Mouse (Mus musculus): ENCODE measurements around the gene U90926. TPM values are rescaled to one million over a fixed set of nuclear protein-coding genes. Genes with fewer than 3 reads are reported as not detected.

Gene U90926
- total RNA-seq (2015; ENCODE audit: low replicate concordance) (not detected in 2 replicates), total RNA-seq (2017; ENCODE audit: low replicate concordance) (not detected in 2 replicates)

- no peak for ATAC-seq (replicated peaks; ENCODE audit: low FRiP score, poor library complexity, severe bottlenecking)
Measured at GRCm38 (mm10) chr5:92215308-92215707, at the start of gene U90926. Gene U90926, minus strand, starts transcription at chr5:92215408.

DNA sequence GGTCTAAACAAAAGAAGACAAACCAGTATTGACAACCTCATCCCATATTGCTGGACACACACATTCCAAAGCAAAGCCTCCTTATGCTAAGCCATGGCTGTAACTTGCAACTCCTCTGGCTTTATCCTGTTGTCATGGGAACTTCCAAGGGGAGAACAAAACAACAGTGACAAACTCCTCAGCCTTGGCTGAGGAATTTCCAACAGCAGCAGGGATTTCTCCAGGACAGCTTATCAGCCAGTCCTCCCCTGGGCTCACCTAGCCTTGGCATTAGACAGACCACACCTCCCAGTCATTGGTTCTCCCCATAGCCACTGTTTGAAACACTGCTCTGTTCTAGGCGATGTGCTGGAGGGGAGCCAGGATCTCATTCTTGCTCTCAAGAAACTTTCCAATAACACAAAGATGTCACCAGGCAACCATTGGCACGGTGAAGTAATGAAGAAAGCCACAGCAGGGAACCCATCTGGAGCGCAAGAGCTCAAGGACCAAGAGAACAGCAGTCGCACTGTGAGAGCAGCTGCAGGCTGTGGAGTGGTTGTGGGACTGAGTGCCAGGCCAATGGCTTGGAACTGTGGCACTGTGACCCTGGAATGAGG, 48.7 kb upstream of the U90926 start:
- ATAC-seq (replicated peaks; ENCODE audit: low FRiP score, poor library complexity, severe bottlenecking): no peak

DNA sequence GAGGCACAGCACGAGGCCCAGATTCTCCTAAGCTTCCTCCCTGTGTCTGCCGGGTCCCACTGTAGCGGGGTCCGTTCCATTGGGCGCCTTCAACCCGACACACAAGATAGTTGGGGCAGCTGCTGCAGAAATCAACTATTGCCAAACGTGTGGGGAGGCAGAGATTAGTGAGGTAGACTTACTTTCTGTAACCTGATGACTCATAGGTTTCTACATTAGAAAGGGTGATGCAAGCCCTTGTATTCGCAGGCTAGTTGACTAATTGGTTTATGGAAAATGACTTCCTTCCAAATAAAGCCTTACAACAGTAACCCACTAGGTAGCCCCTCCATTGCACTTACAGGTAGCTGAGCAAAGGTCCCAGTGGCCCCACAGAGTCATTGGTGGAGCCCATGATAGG, 47.4 kb upstream of the U90926 start:
- ATAC-seq (replicated peaks; ENCODE audit: low FRiP score, poor library complexity, severe bottlenecking): no peak

DNA sequence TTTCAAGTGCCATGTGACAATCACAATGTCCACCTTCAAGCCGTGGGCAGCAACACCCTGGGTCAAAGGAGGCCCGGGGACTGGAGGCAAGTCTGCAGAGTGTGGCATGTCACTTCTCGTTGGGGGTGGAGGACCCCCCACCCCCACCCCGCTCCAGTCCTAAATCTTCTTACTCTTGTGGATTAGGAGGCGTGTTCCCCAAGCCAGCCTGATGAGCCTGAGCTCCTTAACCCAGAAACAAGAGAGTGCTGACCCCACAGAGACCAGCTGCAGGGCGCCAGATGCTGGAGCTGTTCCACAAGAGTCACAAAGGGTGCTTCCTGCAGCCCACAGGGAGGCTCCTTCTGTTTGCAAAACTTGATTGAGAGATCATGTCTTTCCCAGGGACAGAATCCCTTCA, 41.0 kb upstream of the U90926 start, which contains the start of gene Ppef2:
Gene Ppef2 (minus strand): TSS at position 61 of the 400 bp plus-strand sequence.
- no peak for ATAC-seq (replicated peaks; ENCODE audit: low FRiP score, poor library complexity, severe bottlenecking)

GRCm38 (mm10) chr5:92254476-92254875, 39.3 kb upstream of the U90926 start:
- no peak for ATAC-seq (replicated peaks; ENCODE audit: low FRiP score, poor library complexity, severe bottlenecking)

DNA sequence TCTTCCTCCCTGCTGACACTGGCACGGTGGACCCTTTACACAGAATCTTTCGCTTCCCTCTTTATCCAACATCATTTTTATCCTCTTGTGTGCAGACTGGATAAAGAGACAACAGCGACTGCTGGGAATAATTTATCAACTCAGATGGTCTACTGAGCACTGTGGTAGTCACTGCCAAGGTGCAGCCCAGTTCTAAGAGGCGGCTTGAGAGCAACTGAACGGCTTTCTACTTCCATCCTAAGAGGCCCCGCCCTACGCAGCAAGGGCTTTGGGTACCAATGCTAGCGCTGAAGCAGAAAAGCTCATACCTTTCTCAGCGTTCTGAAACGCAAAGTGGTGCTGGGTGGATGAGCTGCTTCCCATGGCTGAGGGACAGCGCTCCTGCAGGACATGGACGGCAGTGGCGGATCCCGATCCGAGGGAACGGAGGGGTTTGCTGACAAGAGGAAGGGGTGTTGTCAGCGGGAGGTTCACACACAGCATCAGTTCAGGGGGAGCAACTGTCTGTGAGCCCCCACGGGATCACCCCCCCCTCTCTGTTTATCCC, 37.7 kb upstream of the U90926 start:
- no peak for ATAC-seq (replicated peaks; ENCODE audit: low FRiP score, poor library complexity, severe bottlenecking)

DNA sequence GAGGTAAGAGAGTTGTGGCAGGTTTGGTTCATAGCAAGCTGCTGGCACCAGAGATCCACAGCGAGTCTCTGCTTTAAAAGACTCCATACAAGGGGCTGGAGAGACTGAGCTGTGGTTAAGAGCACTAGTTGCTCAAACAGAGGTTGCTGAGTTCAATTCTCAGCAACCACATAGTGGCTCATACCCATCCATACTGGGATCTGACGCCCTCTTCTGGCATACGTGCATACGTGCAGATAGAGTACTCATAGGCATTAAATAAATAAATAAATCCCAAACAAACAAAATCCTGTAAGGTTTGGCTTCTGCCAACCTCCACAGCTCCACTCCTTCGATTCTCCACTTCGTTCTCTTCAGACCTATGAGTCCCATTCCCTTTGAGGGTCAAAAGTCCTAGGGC, 36.8 kb upstream of the U90926 start:
- ATAC-seq (replicated peaks; ENCODE audit: low FRiP score, poor library complexity, severe bottlenecking): no peak

DNA sequence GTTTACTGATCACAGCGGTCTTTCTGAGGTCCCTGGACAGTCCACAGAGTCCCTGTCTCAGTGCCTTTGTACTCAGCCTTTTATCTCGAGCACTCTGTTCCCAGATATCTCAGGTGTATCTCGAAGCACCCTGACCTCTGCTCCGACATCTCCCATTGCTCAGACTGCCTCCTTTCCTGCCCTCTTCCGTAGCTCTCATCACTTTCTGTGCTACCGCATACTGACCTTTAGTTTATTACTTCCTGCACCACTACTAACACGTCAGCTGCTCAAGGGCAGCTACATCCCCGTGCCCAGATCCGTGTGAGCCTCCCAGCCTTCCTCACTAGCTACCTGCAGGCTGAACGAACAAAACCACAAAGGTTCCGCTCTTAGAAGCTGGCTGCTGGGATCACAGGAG, 33.4 kb upstream of the U90926 start:
- ATAC-seq (replicated peaks; ENCODE audit: low FRiP score, poor library complexity, severe bottlenecking): no peak

DNA sequence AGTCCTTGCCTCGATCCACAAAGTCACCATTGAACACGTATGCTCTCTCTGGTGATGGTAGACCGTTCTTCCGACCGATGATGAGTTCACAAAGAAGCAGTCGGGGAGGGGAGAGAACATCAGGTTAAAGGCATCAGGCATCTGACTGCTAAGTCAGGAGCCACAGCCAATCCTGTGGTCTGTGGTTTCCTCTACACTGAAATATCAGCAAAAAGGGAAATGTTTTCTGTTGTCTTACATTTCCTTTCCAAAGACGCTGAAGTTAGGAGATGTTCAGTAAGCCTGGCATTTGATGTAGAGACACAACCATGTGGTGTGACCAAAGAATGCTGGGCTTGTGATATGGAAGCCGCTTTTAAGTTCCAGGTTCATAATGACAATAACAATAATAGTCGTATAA, 30.3 kb upstream of the U90926 start:
- ATAC-seq (replicated peaks; ENCODE audit: low FRiP score, poor library complexity, severe bottlenecking): no peak

DNA sequence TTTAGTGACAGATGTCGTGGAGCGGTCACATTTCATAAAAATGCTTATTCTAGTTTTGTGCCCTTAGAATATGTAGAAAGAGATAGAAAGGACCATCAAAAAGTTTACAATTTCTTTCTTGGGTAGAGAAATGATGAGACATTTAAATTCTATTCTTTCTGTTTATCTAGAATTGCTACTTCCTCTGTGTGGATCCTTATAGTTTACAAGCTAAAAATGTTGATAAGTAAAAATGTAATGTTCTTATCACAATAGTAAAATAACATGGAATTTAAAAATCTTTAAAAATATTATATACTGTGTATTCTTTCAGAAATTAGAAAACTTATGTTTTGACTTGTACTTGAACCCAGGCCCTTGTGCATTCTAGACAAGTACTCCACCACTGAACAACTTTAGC, 29.7 kb upstream of the U90926 start:
- no peak for ATAC-seq (replicated peaks; ENCODE audit: low FRiP score, poor library complexity, severe bottlenecking)

DNA sequence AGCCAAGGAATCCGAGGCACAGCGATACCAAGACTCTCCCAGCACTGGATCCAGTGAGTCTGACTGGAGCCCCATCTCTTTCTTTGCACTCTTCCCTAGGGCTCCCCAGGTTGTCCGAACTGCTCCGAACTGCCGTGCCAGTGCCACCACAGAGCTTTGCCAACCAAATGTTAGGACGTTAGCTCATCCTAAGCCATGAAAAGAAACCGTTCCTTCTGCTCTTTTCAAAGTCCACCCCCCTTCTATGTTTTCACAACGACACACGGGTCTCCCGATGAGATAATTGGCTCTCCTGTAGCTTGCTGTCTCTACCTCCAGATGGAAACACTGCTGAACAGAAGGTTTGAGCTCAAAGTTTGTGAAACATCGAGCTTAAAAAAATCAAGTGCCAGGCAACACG, 25.6 kb upstream of the U90926 start:
- no peak for ATAC-seq (replicated peaks; ENCODE audit: low FRiP score, poor library complexity, severe bottlenecking)

- ATAC-seq (replicated peaks; ENCODE audit: low FRiP score, poor library complexity, severe bottlenecking): no peak
Measured at GRCm38 (mm10) chr5:92239333-92240232, 24.4 kb upstream of the U90926 start.

- no peak for ATAC-seq (replicated peaks; ENCODE audit: low FRiP score, poor library complexity, severe bottlenecking)
Measured at GRCm38 (mm10) chr5:92234939-92235557, 19.8 kb upstream of the U90926 start.

DNA sequence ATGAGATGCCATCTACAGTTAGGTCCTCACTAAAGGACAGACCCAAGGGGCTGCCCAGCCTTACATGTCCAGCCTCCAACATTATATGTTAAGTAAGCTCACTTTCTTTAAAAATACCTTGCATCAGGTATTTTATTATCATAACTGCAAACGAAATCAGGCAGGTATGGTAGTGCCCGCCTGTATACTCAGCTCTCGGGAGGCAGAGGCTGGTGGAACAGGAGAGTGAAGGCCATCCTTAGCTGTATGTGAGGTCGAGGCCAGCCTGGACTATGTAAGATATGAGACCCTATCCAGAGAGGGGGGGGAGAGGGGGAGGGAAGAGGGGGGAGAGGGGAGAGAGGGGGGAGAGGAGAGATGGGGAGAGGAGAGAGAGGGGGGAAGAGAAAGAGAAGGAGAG, 18.2 kb upstream of the U90926 start:
- no peak for ATAC-seq (replicated peaks; ENCODE audit: low FRiP score, poor library complexity, severe bottlenecking)

- no peak for ATAC-seq (replicated peaks; ENCODE audit: low FRiP score, poor library complexity, severe bottlenecking)
Measured at GRCm38 (mm10) chr5:92231836-92232235, 16.6 kb upstream of the U90926 start.

- no peak for ATAC-seq (replicated peaks; ENCODE audit: low FRiP score, poor library complexity, severe bottlenecking)
Measured at GRCm38 (mm10) chr5:92230306-92230705, 15.1 kb upstream of the U90926 start.

- no peak for ATAC-seq (replicated peaks; ENCODE audit: low FRiP score, poor library complexity, severe bottlenecking)
Measured at GRCm38 (mm10) chr5:92229514-92229913, 14.3 kb upstream of the U90926 start.

DNA sequence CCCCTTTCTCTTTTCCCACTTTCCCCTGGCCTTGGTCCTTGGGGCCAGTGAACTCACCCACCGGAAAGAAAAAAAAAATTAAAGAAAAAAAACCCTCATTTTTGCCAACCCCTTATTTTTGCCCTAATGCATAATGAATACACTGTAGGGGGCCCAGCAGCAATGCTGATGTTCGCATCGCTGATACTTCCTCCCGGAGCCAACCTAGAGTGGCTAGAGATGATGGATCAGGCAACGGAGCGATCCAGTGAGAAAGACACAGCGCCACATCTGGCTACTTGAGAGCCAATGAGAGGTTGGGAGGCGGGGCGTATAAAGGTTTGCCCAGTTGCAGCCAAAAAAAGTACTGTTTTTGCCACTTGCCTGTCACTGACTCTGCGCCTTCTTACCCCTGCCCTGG, 13.6 kb upstream of the U90926 start:
- ATAC-seq (replicated peaks; ENCODE audit: low FRiP score, poor library complexity, severe bottlenecking): no peak

DNA sequence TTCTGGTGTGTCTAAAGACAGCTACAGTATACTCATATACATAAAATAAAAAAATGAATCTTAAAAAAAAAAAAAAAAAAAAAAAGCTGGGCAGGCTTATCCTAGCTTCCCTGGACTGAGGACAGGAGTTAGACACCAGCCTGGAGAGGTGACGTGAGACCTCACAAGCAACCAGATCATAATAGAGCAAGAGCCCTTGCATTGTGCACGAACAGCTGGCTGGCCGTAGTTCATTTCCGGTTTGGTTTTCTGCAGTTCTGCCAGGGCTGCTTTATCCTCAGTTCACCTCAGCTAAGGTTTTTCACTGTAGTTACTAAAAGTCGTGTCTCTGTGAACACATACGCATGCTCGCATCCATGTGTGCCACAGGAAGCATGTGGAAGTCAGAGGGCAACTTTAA, 12.6 kb upstream of the U90926 start:
- ATAC-seq (replicated peaks; ENCODE audit: low FRiP score, poor library complexity, severe bottlenecking): no peak

- ATAC-seq (replicated peaks; ENCODE audit: low FRiP score, poor library complexity, severe bottlenecking): no peak
Measured at GRCm38 (mm10) chr5:92220287-92220902, 5.2 kb upstream of the U90926 start.

All from erythroid progenitor cell, adult 5-6 weeks (primary cell).